Mouse (Mus musculus) erythroblast, embryonic 14.5 days (primary cell): ENCODE measurements around the gene Litaf. TPM values are rescaled to one million over a fixed set of nuclear protein-coding genes. Genes with fewer than 3 reads are reported as not detected.

Source experiments
- H3K27me3 ChIP-seq: 2 replicates; pipeline ENCODE4 v1.6.1; 2012; ENCODE audit warnings: inconsistent platforms; ENCODE audit not compliant: control insufficient read depth
- H3K36me3 ChIP-seq: 2 replicates; pipeline ENCODE4 v1.6.1; 2012; ENCODE audit warnings: mild to moderate bottlenecking, inconsistent platforms; ENCODE audit not compliant: control insufficient read depth
- H3K4me1 ChIP-seq: 2 replicates; pipeline ENCODE4 v1.6.1; 2012; ENCODE audit warnings: inconsistent platforms; ENCODE audit not compliant: control insufficient read depth
- H3K4me3 ChIP-seq: replicated peaks from 2 replicates; pipeline ENCODE3; 2012; ENCODE audit warnings: moderate library complexity, mild to moderate bottlenecking, inconsistent platforms
- H3K9me3 ChIP-seq: 2 replicates; pipeline ENCODE4 v1.6.1; 2012; ENCODE audit warnings: low read length, inconsistent platforms, mixed read lengths; ENCODE audit not compliant: control insufficient read depth
- GATA1 ChIP-seq: IDR thresholded peaks from 2 replicates; pipeline ENCODE4 v1.6.1; 2012; ENCODE audit warnings: low read length, inconsistent platforms, mixed read lengths
- TAL1 ChIP-seq: IDR thresholded peaks from 3 replicates; pipeline ENCODE4 v1.6.1; 2012; ENCODE audit warnings: low read length, inconsistent platforms, mixed read lengths
- polyA plus RNA-seq: library from polyadenylated mRNA; stranded (reverse); fragments of >175 nt; gene quantifications from 2 replicates; pipeline ENCODE4 v1.2.3, GENCODE M21; 2012

The Litaf gene
- polyA plus RNA-seq, 1 experiment = 1.1 TPM

GRCm38 (mm10) chr16:10991737-10992089, 74.2 kb downstream of the Litaf start:
- Histone ChIP-seq H3K27me3 (peaks cover 10% of the 10 kb centered on the region), H3K4me3 (peak overlapping the region; percentile 77), H3K4me1 (peaks cover 25% of the 10 kb centered on the region), H3K36me3 (no peaks in the 10 kb centered on the region), H3K9me3 (no peaks in the 10 kb centered on the region)
- TF ChIP-seq GATA1 (no peak), TAL1 (no peak)

- Histone ChIP-seq H3K4me3 (no peak overlapping the region), H3K36me3 (no peaks in the 10 kb centered on the region), H3K4me1 (peaks cover 25% of the 10 kb centered on the region), H3K9me3 (no peaks in the 10 kb centered on the region), H3K27me3 (peaks cover 10% of the 10 kb centered on the region)
- TF ChIP-seq GATA1 (no peak), TAL1 (no peak)
Observed at GRCm38 (mm10) chr16:10990763-10991162, 75.2 kb downstream of the Litaf start.

GRCm38 (mm10) chr16:10989896-10990295, 76.1 kb downstream of the Litaf start:
- TF ChIP-seq TAL1 (no peak), GATA1 (no peak)
- peaks cover 25% of the 10 kb centered on the region for H3K4me1 ChIP-seq
- H3K27me3 ChIP-seq = peaks cover 10% of the 10 kb centered on the region
- H3K9me3 ChIP-seq = no peaks in the 10 kb centered on the region
- no peak overlapping the region for H3K4me3 ChIP-seq
- no peaks in the 10 kb centered on the region for H3K36me3 ChIP-seq

GRCm38 (mm10) chr16:10989361-10989760, 76.6 kb downstream of the Litaf start:
- no peaks in the 10 kb centered on the region for H3K36me3 ChIP-seq
- TF ChIP-seq TAL1 (no peak), GATA1 (no peak)
- no peak overlapping the region for H3K4me3 ChIP-seq
- H3K9me3 ChIP-seq = no peaks in the 10 kb centered on the region
- peaks cover 25% of the 10 kb centered on the region for H3K4me1 ChIP-seq
- peaks cover 10% of the 10 kb centered on the region for H3K27me3 ChIP-seq

- Histone ChIP-seq H3K27me3 (peaks cover 10% of the 10 kb centered on the region), H3K9me3 (no peaks in the 10 kb centered on the region), H3K4me1 (peaks cover 22% of the 10 kb centered on the region), H3K4me3 (no peak overlapping the region), H3K36me3 (no peaks in the 10 kb centered on the region)
- TF ChIP-seq TAL1 (no peak), GATA1 (no peak)
Observed at GRCm38 (mm10) chr16:10988261-10988660, 77.7 kb downstream of the Litaf start.

GRCm38 (mm10) chr16:10984534-10984933, 81.4 kb downstream of the Litaf start:
- Histone ChIP-seq H3K36me3 (no peaks in the 10 kb centered on the region), H3K4me1 (no peaks in the 10 kb centered on the region), H3K27me3 (no peaks in the 10 kb centered on the region), H3K4me3 (no peak overlapping the region), H3K9me3 (no peaks in the 10 kb centered on the region)
- TF ChIP-seq TAL1 (no peak), GATA1 (no peak)

- no peaks in the 10 kb centered on the region for H3K9me3 ChIP-seq
- H3K36me3 ChIP-seq = no peaks in the 10 kb centered on the region
- no peak overlapping the region for H3K4me3 ChIP-seq
- no peaks in the 10 kb centered on the region for H3K27me3 ChIP-seq
- no peaks in the 10 kb centered on the region for H3K4me1 ChIP-seq
- TF ChIP-seq GATA1 (no peak), TAL1 (no peak)
Observed at GRCm38 (mm10) chr16:10981493-10982070, 84.4 kb downstream of the Litaf start.

GRCm38 (mm10) chr16:10979064-10979803, 86.7 kb downstream of the Litaf start:
- no peaks in the 10 kb centered on the region for H3K4me1 ChIP-seq
- no peak for TF ChIP-seq GATA1
- no peak for TF ChIP-seq TAL1
- H3K4me3 ChIP-seq = no peak overlapping the region
- no peaks in the 10 kb centered on the region for H3K36me3 ChIP-seq
- 0 out of 2 replicates have a peak, but pooled peaks cover 2% of the 10 kb centered on the region for H3K9me3 ChIP-seq
- H3K27me3 ChIP-seq = no peaks in the 10 kb centered on the region

GRCm38 (mm10) chr16:10977877-10978276, 88.1 kb downstream of the Litaf start:
- Histone ChIP-seq H3K36me3 (no peaks in the 10 kb centered on the region), H3K4me1 (no peaks in the 10 kb centered on the region), H3K4me3 (no peak overlapping the region), H3K27me3 (no peaks in the 10 kb centered on the region), H3K9me3 (0 out of 2 replicates have a peak, but pooled peaks cover 2% of the 10 kb centered on the region)
- TF ChIP-seq GATA1 = no peak
- TF ChIP-seq TAL1 = no peak

- H3K36me3 ChIP-seq = no peaks in the 10 kb centered on the region
Observed at GRCm38 (mm10) chr16:10976202-10976631, 89.7 kb downstream of the Litaf start.

More at GRCm38 (mm10) chr16:10976202-10976631, 89.7 kb downstream of the Litaf start:
- no peaks in the 10 kb centered on the region for H3K27me3 ChIP-seq
- TF ChIP-seq GATA1 = no peak
- TF ChIP-seq TAL1 = no peak
- no peaks in the 10 kb centered on the region for H3K4me1 ChIP-seq
- no peak overlapping the region for H3K4me3 ChIP-seq
- H3K9me3 ChIP-seq = 0 out of 2 replicates have a peak, but pooled peaks cover 2% of the 10 kb centered on the region
